Mouse (Mus musculus) megakaryocyte, embryonic 14.5 days (primary cell): ENCODE measurements around the gene Atad1.

ENCODE experiments used
- FLI1 ChIP-seq: IDR thresholded peaks from 2 replicates; pipeline ENCODE4 v1.6.1; 2012; ENCODE audit warnings: low read length, inconsistent platforms, mixed read lengths
- GATA1 ChIP-seq: IDR thresholded peaks from 3 replicates; pipeline ENCODE4 v1.6.1; 2012; ENCODE audit warnings: mixed read lengths, low read length, inconsistent platforms, borderline replicate concordance

DNA sequence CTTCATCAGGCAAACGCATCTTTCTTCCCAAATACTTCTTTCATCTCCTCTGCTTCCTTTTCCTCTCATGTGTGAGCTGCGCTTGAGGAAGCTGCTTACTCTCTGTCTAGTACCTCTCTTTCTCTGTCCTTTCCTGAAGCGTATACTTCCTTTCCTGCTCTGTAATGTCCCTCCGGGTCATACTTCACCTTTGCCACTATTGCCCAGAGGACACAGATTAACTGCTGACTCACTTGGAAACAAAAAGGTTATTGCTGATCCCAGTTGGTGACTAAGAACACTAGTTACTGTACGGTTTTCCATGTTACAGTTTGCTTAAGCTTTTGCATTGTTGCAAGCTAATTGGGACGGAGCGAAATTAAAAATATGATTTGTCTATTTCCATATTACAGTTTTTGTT is 1.7 kb downstream of the Atad1 start:
- TF ChIP-seq GATA1 (no peak), FLI1 (no peak)
